Mouse (Mus musculus): ENCODE measurements around the gene Agpat1. TPM values are rescaled to one million over a fixed set of nuclear protein-coding genes. Genes with fewer than 3 reads are reported as not detected.
A peak's percentile ranks its signal among the peaks of the same experiment; 100 is the strongest.

Gene Agpat1
- polyA plus RNA-seq, 1 experiment from 2014 or later, result 83.3 TPM

GRCm38 (mm10) chr17:34588767-34589166, 15.3 kb upstream of the Agpat1 start:
- Histone ChIP-seq H3K36me3 (ENCODE audit: control insufficient read depth, insufficient read depth, low read length) (no peaks in the 10 kb centered on the region), H3K27me3 (ENCODE audit: control insufficient read depth, insufficient read depth, low read length) (no peaks in the 10 kb centered on the region), H3K4me3 (ENCODE audit: low read depth, low read length) (no peak overlapping the region), H3K9ac (ENCODE audit: low read length) (no peak overlapping the region), H3K9me3 (ENCODE audit: control insufficient read depth, low read length) (no peaks in the 10 kb centered on the region), H3K4me2 (ENCODE audit: low read depth) (peak overlapping the region; percentile 95; the same call in 1 of the 2 replicates), H3K27ac (ENCODE audit: low read depth, low read length) (no peak overlapping the region), H3K4me1 (ENCODE audit: control insufficient read depth, insufficient read depth, low read length) (peaks cover 42% of the 10 kb centered on the region)
- ATAC-seq (ENCODE audit: insufficient read depth, low FRiP score, low TSS enrichment), result no peak
- DNase-seq (ENCODE audit: low spot score), result no peak
- 66% methylated on average over 3 of the region's 3 CpGs for WGBS

GRCm38 (mm10) chr17:34589206-34589605, 14.9 kb upstream of the Agpat1 start:
- no peak overlapping the region for H3K4me3 ChIP-seq (ENCODE audit: low read depth, low read length)
- H3K27me3 ChIP-seq (ENCODE audit: control insufficient read depth, insufficient read depth, low read length), result no peaks in the 10 kb centered on the region
- H3K36me3 ChIP-seq (ENCODE audit: control insufficient read depth, insufficient read depth, low read length), result no peaks in the 10 kb centered on the region
- WGBS, result 53% methylated on average over 7 of the region's 7 CpGs
- no peak overlapping the region for H3K9ac ChIP-seq (ENCODE audit: low read length)
- no peak for DNase-seq (ENCODE audit: low spot score)
- no peaks in the 10 kb centered on the region for H3K9me3 ChIP-seq (ENCODE audit: control insufficient read depth, low read length)
- no peak for ATAC-seq (ENCODE audit: insufficient read depth, low FRiP score, low TSS enrichment)
- no peak overlapping the region for H3K4me2 ChIP-seq (ENCODE audit: low read depth)
- H3K27ac ChIP-seq (ENCODE audit: low read depth, low read length), result no peak overlapping the region
- peaks cover 47% of the 10 kb centered on the region for H3K4me1 ChIP-seq (ENCODE audit: control insufficient read depth, insufficient read depth, low read length)

- Histone ChIP-seq H3K36me3 (ENCODE audit: control insufficient read depth, insufficient read depth, low read length) (peaks cover under 1% of the 10 kb centered on the region; the same call in 1 of the 2 replicates), H3K27me3 (ENCODE audit: control insufficient read depth, insufficient read depth, low read length) (no peaks in the 10 kb centered on the region), H3K9me3 (ENCODE audit: control insufficient read depth, low read length) (no peaks in the 10 kb centered on the region), H3K4me1 (ENCODE audit: control insufficient read depth, insufficient read depth, low read length) (peaks cover 47% of the 10 kb centered on the region), H3K9ac (ENCODE audit: low read length) (no peak within 1 kb of the TSS), H3K4me3 (ENCODE audit: low read depth, low read length) (no peak within 1 kb of the TSS), H3K4me2 (ENCODE audit: low read depth) (peak within 1 kb of the TSS; percentile 95; the same call in 1 of the 2 replicates), H3K27ac (ENCODE audit: low read depth, low read length) (peak within 1 kb of the TSS; percentile 98)
- ATAC-seq (ENCODE audit: insufficient read depth, low FRiP score, low TSS enrichment), result no peak
- no peak for DNase-seq (ENCODE audit: low spot score)
- 27% methylated on average over 7 of the region's 7 CpGs for WGBS
Observed at GRCm38 (mm10) chr17:34589681-34590101, 14.4 kb upstream of the Agpat1 start, which contains the start of gene Gpsm3. TSS of gene Gpsm3 (plus strand) at chr17:34589806.

DNA sequence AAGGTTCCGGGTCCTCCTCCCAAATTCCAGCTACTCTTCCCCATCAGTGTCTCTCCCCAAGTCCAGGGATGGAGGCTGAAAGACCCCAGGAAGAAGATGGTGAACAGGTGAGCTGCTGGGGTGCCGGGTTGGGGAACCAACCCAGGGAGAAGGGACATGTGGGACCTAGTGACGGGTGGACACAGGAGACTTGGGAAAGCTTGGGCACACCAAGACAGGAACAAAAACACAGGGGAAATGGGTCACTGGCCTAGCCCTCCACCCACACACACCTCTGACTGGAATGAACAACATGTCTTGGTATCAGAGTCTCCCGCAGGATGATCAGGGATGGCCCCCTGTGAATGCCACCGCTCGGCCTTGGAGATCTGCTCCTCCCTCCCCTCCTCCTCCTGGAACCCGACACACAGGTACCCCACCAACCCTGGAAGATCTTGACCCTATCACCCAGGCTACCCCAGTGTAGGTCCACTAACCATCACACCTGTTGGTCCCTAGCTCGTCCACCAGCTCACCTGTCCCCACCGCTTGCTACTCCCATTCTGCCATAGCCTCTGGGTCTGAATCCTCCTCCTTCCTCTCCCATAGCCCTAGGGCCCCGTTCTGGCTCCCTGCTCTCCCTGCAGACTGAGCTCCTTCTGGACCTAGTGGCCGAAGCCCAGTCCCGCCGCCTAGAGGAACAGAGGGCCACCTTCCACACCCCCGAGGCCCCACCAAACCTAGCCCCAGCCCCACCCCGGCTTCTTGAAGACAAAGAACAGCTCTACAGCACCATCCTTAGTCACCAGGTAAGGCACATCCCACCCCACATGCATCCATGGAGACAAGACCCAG, 13.7 kb upstream of the Agpat1 start:
- H3K9ac ChIP-seq (ENCODE audit: low read length), result peak overlapping the region; percentile 97; the same call in 1 of the 2 replicates
- ATAC-seq (ENCODE audit: insufficient read depth, low FRiP score, low TSS enrichment) (no peak), DNase-seq (ENCODE audit: low spot score) (no peak)
- peaks cover 3% of the 10 kb centered on the region; the same call in 1 of the 2 replicates for H3K36me3 ChIP-seq (ENCODE audit: control insufficient read depth, insufficient read depth, low read length)
- 69% methylated on average over 14 of the region's 15 CpGs for WGBS
- H3K4me2 ChIP-seq (ENCODE audit: low read depth), result peak overlapping the region; percentile 14; the same call in 1 of the 2 replicates
- peak overlapping the region; percentile 98 for H3K27ac ChIP-seq (ENCODE audit: low read depth, low read length)
- no peaks in the 10 kb centered on the region for H3K9me3 ChIP-seq (ENCODE audit: control insufficient read depth, low read length)
- no peak overlapping the region for H3K4me3 ChIP-seq (ENCODE audit: low read depth, low read length)
- peaks cover 47% of the 10 kb centered on the region for H3K4me1 ChIP-seq (ENCODE audit: control insufficient read depth, insufficient read depth, low read length)
- no peaks in the 10 kb centered on the region for H3K27me3 ChIP-seq (ENCODE audit: control insufficient read depth, insufficient read depth, low read length)

DNA sequence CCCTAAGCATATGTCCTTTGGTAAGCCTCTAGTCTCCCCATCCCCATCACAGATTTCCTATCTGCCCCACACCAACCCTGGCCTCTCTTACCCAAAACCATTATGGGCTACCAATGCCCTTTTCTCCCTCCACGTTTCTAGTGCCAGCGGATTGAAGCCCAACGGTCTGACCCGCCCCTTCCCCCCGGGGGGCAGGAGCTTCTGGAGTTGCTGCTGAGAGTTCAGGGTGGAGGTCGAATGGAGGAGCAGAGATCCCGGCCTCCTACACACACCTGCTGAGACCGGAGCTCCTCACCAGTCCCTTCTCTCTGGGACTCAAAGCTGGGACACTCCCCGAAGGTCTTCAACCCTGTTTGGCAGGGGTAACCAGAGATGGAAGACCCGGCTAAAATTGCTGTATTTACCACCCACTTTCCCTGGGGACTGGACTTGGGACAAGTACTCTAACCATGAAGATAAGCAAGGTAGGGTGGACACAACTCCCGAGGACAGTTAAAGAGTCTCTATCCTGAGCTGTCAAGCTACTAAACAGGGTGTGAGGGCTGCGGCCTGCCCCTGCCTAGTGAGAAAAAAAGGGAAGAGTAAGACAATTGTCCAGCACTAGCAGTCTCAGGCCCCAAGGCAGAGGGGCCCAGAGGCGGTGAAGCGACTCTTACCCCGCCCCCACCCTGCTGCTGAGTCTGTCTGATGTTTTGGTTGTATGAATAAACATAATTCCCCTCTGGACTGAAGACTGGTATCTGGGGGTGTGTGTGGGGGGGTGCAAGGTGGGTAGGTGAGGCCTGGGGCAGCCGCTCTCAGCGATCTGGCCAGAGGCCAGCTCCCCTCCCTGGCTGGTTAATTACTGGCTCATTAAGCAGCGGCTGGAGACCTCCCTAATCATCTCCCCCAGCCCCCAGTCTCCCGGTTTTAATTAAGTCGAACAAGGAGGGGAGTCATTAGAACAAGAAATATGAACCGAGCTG, 12.8 kb upstream of the Agpat1 start, which contains the start of gene Pbx2:
Gene Pbx2 (plus strand): TSS at position 238 of the 965 bp plus-strand sequence.
- peak; percentile 18 for ATAC-seq (ENCODE audit: insufficient read depth, low FRiP score, low TSS enrichment)
- peak; percentile 71 for DNase-seq (ENCODE audit: low spot score)
- Histone ChIP-seq H3K4me1 (ENCODE audit: control insufficient read depth, insufficient read depth, low read length) (peaks cover 46% of the 10 kb centered on the region), H3K36me3 (ENCODE audit: control insufficient read depth, insufficient read depth, low read length) (peaks cover 5% of the 10 kb centered on the region; the same call in 1 of the 2 replicates), H3K27ac (ENCODE audit: low read depth, low read length) (peak within 1 kb of the TSS; percentile 98), H3K9me3 (ENCODE audit: control insufficient read depth, low read length) (no peaks in the 10 kb centered on the region), H3K4me2 (ENCODE audit: low read depth) (peak within 1 kb of the TSS; percentile 97), H3K9ac (ENCODE audit: low read length) (peak within 1 kb of the TSS; percentile 97), H3K27me3 (ENCODE audit: control insufficient read depth, insufficient read depth, low read length) (no peaks in the 10 kb centered on the region), H3K4me3 (ENCODE audit: low read depth, low read length) (peak within 1 kb of the TSS; percentile 98)
- WGBS, result 3% methylated on average over 21 of the region's 21 CpGs

DNA sequence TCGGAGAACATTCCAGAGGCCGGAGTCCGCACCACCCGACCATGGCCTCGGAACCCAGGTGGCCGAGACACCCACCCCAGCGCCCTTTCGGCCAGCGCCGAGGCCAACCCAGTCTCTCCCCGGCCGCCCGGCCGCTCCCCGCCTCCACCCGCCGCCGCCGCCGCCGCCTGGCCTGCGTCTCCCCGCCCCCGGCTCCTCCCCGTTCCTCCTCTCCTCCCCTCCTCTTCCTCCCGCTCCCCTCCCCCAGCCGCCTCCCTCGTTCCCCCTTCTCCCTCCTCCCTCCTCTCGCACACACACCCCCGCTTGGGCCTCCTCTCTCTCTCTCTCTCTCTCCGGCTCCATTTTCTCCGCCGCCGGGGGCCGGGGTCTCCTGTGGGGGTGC, 12.1 kb upstream of the Agpat1 start:
- H3K36me3 ChIP-seq (ENCODE audit: control insufficient read depth, insufficient read depth, low read length), result peaks cover 5% of the 10 kb centered on the region; the same call in 1 of the 2 replicates
- peak overlapping the region; percentile 97 for H3K9ac ChIP-seq (ENCODE audit: low read length)
- ATAC-seq (ENCODE audit: insufficient read depth, low FRiP score, low TSS enrichment) (peak; percentile 36), DNase-seq (ENCODE audit: low spot score) (peak; percentile 92)
- H3K27me3 ChIP-seq (ENCODE audit: control insufficient read depth, insufficient read depth, low read length), result no peaks in the 10 kb centered on the region
- H3K4me3 ChIP-seq (ENCODE audit: low read depth, low read length), result peak overlapping the region; percentile 98
- no peaks in the 10 kb centered on the region for H3K9me3 ChIP-seq (ENCODE audit: control insufficient read depth, low read length)
- peak overlapping the region; percentile 98 for H3K27ac ChIP-seq (ENCODE audit: low read depth, low read length)
- peaks cover 44% of the 10 kb centered on the region for H3K4me1 ChIP-seq (ENCODE audit: control insufficient read depth, insufficient read depth, low read length)
- H3K4me2 ChIP-seq (ENCODE audit: low read depth), result peak overlapping the region; percentile 97
- under 1% methylated on average over 17 of the region's 35 CpGs for WGBS

DNA sequence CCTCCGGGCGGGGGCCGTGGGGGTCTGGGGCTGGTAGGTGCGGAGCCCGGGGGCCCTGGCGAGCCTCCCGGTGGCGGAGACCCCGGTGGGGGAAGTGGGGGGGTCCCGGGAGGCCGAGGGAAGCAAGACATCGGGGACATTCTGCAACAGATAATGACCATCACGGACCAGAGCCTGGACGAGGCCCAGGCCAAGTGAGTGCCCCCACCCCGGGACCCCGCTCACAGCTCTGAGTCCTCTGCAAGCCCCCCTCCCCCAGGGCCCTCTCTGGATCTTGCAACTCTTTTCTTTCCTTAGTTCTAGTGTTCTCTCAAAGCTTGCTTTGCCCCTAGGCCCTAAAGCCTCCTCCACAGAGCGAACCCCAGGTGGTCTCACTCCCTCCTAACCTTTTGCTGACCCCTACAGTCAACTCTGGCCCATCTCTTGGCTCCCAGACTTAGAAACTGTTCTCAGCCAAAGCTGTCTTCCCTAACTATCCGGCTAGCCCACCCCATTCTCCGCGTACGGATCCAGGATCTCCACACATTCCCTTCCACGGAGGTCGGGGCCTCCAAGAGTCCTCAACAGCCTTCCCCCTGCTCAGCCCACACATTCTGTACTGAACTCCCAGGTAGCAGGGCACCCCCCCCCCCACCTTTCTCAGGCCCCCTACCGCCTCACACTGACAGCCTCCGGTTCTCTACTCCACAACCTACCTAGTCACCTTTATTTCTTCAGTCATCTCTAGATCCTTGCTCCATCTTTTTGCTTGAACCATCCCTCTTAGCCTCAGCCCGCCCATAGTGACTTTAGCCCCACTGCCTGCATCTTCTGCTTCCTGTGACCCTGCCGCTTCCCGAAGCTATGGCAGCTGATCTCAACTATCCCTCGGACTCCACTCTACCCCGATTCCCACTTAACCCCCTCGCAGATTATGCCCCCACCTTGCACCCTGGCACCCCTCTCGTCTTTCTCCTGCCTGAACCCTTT, 11.2 kb upstream of the Agpat1 start:
- Histone ChIP-seq H3K27me3 (ENCODE audit: control insufficient read depth, insufficient read depth, low read length) (no peaks in the 10 kb centered on the region), H3K4me2 (ENCODE audit: low read depth) (peak overlapping the region; percentile 97), H3K9ac (ENCODE audit: low read length) (peak overlapping the region; percentile 97), H3K4me1 (ENCODE audit: control insufficient read depth, insufficient read depth, low read length) (peaks cover 44% of the 10 kb centered on the region), H3K4me3 (ENCODE audit: low read depth, low read length) (peak overlapping the region; percentile 98), H3K9me3 (ENCODE audit: control insufficient read depth, low read length) (no peaks in the 10 kb centered on the region), H3K27ac (ENCODE audit: low read depth, low read length) (peak overlapping the region; percentile 98), H3K36me3 (ENCODE audit: control insufficient read depth, insufficient read depth, low read length) (peaks cover 5% of the 10 kb centered on the region; the same call in 1 of the 2 replicates)
- DNase-seq (ENCODE audit: low spot score) (peak; percentile 54), ATAC-seq (ENCODE audit: insufficient read depth, low FRiP score, low TSS enrichment) (peak; percentile 32; the same call in 1 of the 2 replicates)
- 1% methylated on average over 27 of the region's 32 CpGs for WGBS

All from neural tube, embryonic 11.5 days (tissue).